Mouse (Mus musculus): ENCODE results near the gene Hist1h2be. TPM values are rescaled to one million over a fixed set of nuclear protein-coding genes. Genes with fewer than 3 reads are reported as not detected.
A peak's percentile ranks its signal among the peaks of the same experiment; 100 is the strongest.
"Not testable (repeated sequence)": the region's sequence is repeated elsewhere in the genome, so short reads cannot be mapped to it uniquely, and the experiment has no call there.

Gene Hist1h2be
- polyA plus RNA-seq, 1 experiment from 2014 or later, result 1.7 TPM

GRCm38 (mm10) chr13:23591206-23591605, 29.7 kb downstream of the Hist1h2be start:
- H3K4me1 ChIP-seq (replicated peaks), result peaks cover 10% of the 10 kb centered on the region
- H3K27ac ChIP-seq, result no peak overlapping the region
- H3K36me3 ChIP-seq, result no peaks in the 10 kb centered on the region
- H3K4me2 ChIP-seq, result no peak overlapping the region
- 88% methylated on average over 7 of the region's 7 CpGs for WGBS
- H3K4me3 ChIP-seq, result no peak overlapping the region
- no peak overlapping the region for H3K9ac ChIP-seq
- no peaks in the 10 kb centered on the region for H3K27me3 ChIP-seq
- ATAC-seq (replicated peaks; ENCODE audit: insufficient number of reproducible peaks, insufficient read depth, low FRiP score, low read depth), result no peak
- H3K9me3 ChIP-seq (replicated peaks), result no peaks in the 10 kb centered on the region

GRCm38 (mm10) chr13:23586940-23587225, 34.0 kb downstream of the Hist1h2be start:
- H3K27ac ChIP-seq, result peak overlapping the region; percentile 92
- no peak for ATAC-seq (replicated peaks; ENCODE audit: insufficient number of reproducible peaks, insufficient read depth, low FRiP score, low read depth)
- H3K9me3 ChIP-seq (replicated peaks), result no peaks in the 10 kb centered on the region
- H3K27me3 ChIP-seq, result no peaks in the 10 kb centered on the region
- WGBS, result 11% methylated on average over 1 of the region's 1 CpGs
- peaks cover 24% of the 10 kb centered on the region for H3K4me1 ChIP-seq (replicated peaks)
- peak overlapping the region; percentile 68 for H3K4me2 ChIP-seq
- peak overlapping the region; percentile 46 for H3K4me3 ChIP-seq
- H3K9ac ChIP-seq, result peak overlapping the region; percentile 45
- no peaks in the 10 kb centered on the region for H3K36me3 ChIP-seq

GRCm38 (mm10) chr13:23586099-23586939, 34.6 kb downstream of the Hist1h2be start:
- peaks cover 26% of the 10 kb centered on the region for H3K4me1 ChIP-seq (replicated peaks)
- no peaks in the 10 kb centered on the region for H3K27me3 ChIP-seq
- 1% methylated on average over 22 of the region's 22 CpGs for WGBS
- H3K9ac ChIP-seq, result peak overlapping the region; percentile 45
- peak overlapping the region; percentile 68 for H3K4me2 ChIP-seq
- H3K27ac ChIP-seq, result peak overlapping the region; percentile 92
- no peak for ATAC-seq (replicated peaks; ENCODE audit: insufficient number of reproducible peaks, insufficient read depth, low FRiP score, low read depth)
- H3K4me3 ChIP-seq, result peak overlapping the region; percentile 54
- H3K9me3 ChIP-seq (replicated peaks), result no peaks in the 10 kb centered on the region
- no peaks in the 10 kb centered on the region for H3K36me3 ChIP-seq

GRCm38 (mm10) chr13:23585442-23586098, 35.4 kb downstream of the Hist1h2be start:
- Histone ChIP-seq H3K27ac (peak overlapping the region; percentile 92), H3K9ac (peak overlapping the region; percentile 73), H3K4me2 (peak overlapping the region; percentile 68), H3K4me3 (peak overlapping the region; percentile 54), H3K4me1 (replicated peaks) (peaks cover 32% of the 10 kb centered on the region)
- H3K27me3 ChIP-seq; H3K36me3 ChIP-seq; H3K9me3 ChIP-seq (replicated peaks): not testable (repeated sequence)
- WGBS, result under 1% methylated on average over 34 of the region's 36 CpGs
- peak; percentile 86 for ATAC-seq (replicated peaks; ENCODE audit: insufficient number of reproducible peaks, insufficient read depth, low FRiP score, low read depth)

- H3K27me3 ChIP-seq, result no peaks in the 10 kb centered on the region
- H3K4me1 ChIP-seq (replicated peaks), result peaks cover 32% of the 10 kb centered on the region
- no peaks in the 10 kb centered on the region for H3K36me3 ChIP-seq
- WGBS, result under 1% methylated on average over 21 of the region's 21 CpGs
- H3K4me2 ChIP-seq, result peak overlapping the region; percentile 68
- ATAC-seq (replicated peaks; ENCODE audit: insufficient number of reproducible peaks, insufficient read depth, low FRiP score, low read depth), result no peak
- peak overlapping the region; percentile 73 for H3K9ac ChIP-seq
- H3K4me3 ChIP-seq, result peak overlapping the region; percentile 54
- H3K27ac ChIP-seq, result peak overlapping the region; percentile 92
- no peaks in the 10 kb centered on the region for H3K9me3 ChIP-seq (replicated peaks)
These were observed 35.9 kb downstream of the Hist1h2be start for GRCm38 (mm10) chr13:23585029-23585441.

- peak overlapping the region; percentile 54 for H3K4me3 ChIP-seq
- peak overlapping the region; percentile 73 for H3K9ac ChIP-seq
These were observed 36.6 kb downstream of the Hist1h2be start for GRCm38 (mm10) chr13:23584331-23584730.

GRCm38 (mm10) chr13:23583387-23584068, 37.4 kb downstream of the Hist1h2be start:
- ATAC-seq (replicated peaks; ENCODE audit: insufficient number of reproducible peaks, insufficient read depth, low FRiP score, low read depth), result no peak
- H3K9ac ChIP-seq, result no peak overlapping the region
- 0 out of 2 replicates have a peak overlapping the region, but pooled peaks have one; percentile 8 for H3K4me3 ChIP-seq
- H3K4me2 ChIP-seq, result peak overlapping the region; percentile 79; the same call in 1 of the 2 replicates
- peaks cover 32% of the 10 kb centered on the region for H3K4me1 ChIP-seq (replicated peaks)
- peak overlapping the region; percentile 79 for H3K27ac ChIP-seq
- no peaks in the 10 kb centered on the region for H3K27me3 ChIP-seq
- H3K36me3 ChIP-seq, result no peaks in the 10 kb centered on the region
- H3K9me3 ChIP-seq (replicated peaks), result no peaks in the 10 kb centered on the region

More at GRCm38 (mm10) chr13:23584331-23584730, 36.6 kb downstream of the Hist1h2be start:
- no peaks in the 10 kb centered on the region for H3K27me3 ChIP-seq
- peak overlapping the region; percentile 68 for H3K4me2 ChIP-seq
- H3K4me1 ChIP-seq (replicated peaks), result peaks cover 32% of the 10 kb centered on the region
- H3K27ac ChIP-seq, result peak overlapping the region; percentile 92
- H3K36me3 ChIP-seq, result no peaks in the 10 kb centered on the region
- ATAC-seq (replicated peaks; ENCODE audit: insufficient number of reproducible peaks, insufficient read depth, low FRiP score, low read depth), result no peak
- H3K9me3 ChIP-seq (replicated peaks), result no peaks in the 10 kb centered on the region

- Histone ChIP-seq H3K27me3 (no peaks in the 10 kb centered on the region), H3K9ac (peak overlapping the region; percentile 66), H3K4me2 (peak overlapping the region; percentile 79), H3K27ac (peak overlapping the region; percentile 79), H3K4me3 (peak overlapping the region; percentile 57), H3K36me3 (no peaks in the 10 kb centered on the region), H3K4me1 (replicated peaks) (peaks cover 32% of the 10 kb centered on the region), H3K9me3 (replicated peaks) (no peaks in the 10 kb centered on the region)
- no peak for ATAC-seq (replicated peaks; ENCODE audit: insufficient number of reproducible peaks, insufficient read depth, low FRiP score, low read depth)
- 13% methylated on average over 6 of the region's 6 CpGs for WGBS
These were observed 38.5 kb downstream of the Hist1h2be start for GRCm38 (mm10) chr13:23582219-23583056.

GRCm38 (mm10) chr13:23581408-23582218, 39.3 kb downstream of the Hist1h2be start, which contains the start of gene Hist1h4d:
Hist1h4d (plus strand) TSS chr13:23581598.
- Histone ChIP-seq H3K4me2 (peak within 1 kb of the TSS; percentile 79), H3K4me3 (peak within 1 kb of the TSS; percentile 57), H3K27me3 (no peaks in the 10 kb centered on the region), H3K9ac (peak within 1 kb of the TSS; percentile 66), H3K36me3 (no peaks in the 10 kb centered on the region), H3K27ac (peak within 1 kb of the TSS; percentile 79), H3K4me1 (replicated peaks) (peaks cover 33% of the 10 kb centered on the region), H3K9me3 (replicated peaks) (no peaks in the 10 kb centered on the region)
- peak; percentile 84 for ATAC-seq (replicated peaks; ENCODE audit: insufficient number of reproducible peaks, insufficient read depth, low FRiP score, low read depth)
- under 1% methylated on average over 43 of the region's 43 CpGs for WGBS

- peaks cover 35% of the 10 kb centered on the region for H3K4me1 ChIP-seq (replicated peaks)
- 85% methylated on average over 1 of the region's 1 CpGs for WGBS
- H3K4me2 ChIP-seq, result no peak overlapping the region
- H3K9me3 ChIP-seq (replicated peaks), result no peaks in the 10 kb centered on the region
- H3K36me3 ChIP-seq, result no peaks in the 10 kb centered on the region
- no peak overlapping the region for H3K4me3 ChIP-seq
- no peak overlapping the region for H3K27ac ChIP-seq
- no peak for ATAC-seq (replicated peaks; ENCODE audit: insufficient number of reproducible peaks, insufficient read depth, low FRiP score, low read depth)
- no peaks in the 10 kb centered on the region for H3K27me3 ChIP-seq
- no peak overlapping the region for H3K9ac ChIP-seq
These were observed 43.1 kb downstream of the Hist1h2be start for GRCm38 (mm10) chr13:23577835-23578234.
